Mouse (Mus musculus) frontal cortex, adult 2 months (tissue): ENCODE results near the gene Slain2. TPM values are rescaled to one million over a fixed set of nuclear protein-coding genes. Genes with fewer than 3 reads are reported as not detected.
A peak's percentile ranks its signal among the peaks of the same experiment; 100 is the strongest.
"Not testable (repeated sequence)": the region's sequence is repeated elsewhere in the genome, so short reads cannot be mapped to it uniquely, and the experiment has no call there.

Source experiments
- DNase-seq, 2 experiments: peaks; one replicate each; pipeline ENCODE4 v3.0.0; 2022; ENCODE audit warnings: low spot score in 1 of 2; ENCODE audit errors: extremely low spot score in 1 of 2
- polyA plus RNA-seq: library from polyadenylated mRNA; depleted of rRNA; stranded (reverse); fragments of >200 nt; gene quantifications from 2 replicates; pipeline ENCODE4 v1.2.3, GENCODE M21; 2012

Slain2 gene
- polyA plus RNA-seq, 1 experiment, result 15.4 TPM

DNA sequence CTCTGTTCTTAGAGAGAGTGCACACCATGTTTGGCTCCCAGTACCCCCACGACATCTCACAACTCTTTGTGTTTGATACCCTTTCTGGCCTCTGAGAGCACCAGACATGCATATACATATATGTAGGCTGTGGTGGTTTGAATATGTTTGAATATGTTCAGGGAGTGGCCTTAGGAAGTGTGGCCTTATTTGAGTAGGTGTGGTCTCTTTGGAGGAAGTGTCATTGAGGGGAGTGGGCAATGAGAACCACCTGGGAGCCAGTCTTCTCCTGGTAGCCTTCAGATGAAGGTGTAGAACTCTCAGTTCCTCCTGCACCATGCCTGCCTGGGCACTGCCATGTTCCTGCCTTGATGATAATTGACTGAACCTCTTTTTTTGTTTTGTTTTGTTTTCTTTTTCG lies 25.2 kb downstream of the Slain2 start:
- no peak for DNase-seq

DNA sequence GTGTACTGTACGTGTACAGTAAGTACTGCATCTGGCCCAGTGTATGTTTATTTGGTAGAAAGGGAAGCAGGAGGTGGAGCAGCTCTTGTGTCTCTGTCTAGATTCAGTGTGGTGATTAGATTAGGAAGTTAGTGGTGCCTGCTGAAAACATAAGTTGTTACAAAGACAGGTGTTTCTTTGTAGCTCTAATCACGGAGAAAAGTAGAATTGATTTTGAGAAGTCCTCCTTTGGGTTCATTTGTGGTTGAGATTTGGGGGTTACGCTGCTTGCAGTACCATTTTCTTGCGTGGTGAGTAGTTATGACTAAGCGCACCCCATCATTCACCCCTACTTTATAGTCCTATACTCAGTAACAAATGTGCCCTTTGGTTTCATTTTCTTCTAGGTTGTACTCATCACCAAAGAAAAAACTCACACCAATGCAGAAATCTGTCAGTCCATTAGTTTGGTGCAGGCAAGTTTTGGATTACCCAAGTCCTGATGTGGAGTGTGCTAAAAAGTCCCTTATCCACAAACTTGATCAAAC lies 26.9 kb downstream of the Slain2 start:
- no peak for DNase-seq

DNA sequence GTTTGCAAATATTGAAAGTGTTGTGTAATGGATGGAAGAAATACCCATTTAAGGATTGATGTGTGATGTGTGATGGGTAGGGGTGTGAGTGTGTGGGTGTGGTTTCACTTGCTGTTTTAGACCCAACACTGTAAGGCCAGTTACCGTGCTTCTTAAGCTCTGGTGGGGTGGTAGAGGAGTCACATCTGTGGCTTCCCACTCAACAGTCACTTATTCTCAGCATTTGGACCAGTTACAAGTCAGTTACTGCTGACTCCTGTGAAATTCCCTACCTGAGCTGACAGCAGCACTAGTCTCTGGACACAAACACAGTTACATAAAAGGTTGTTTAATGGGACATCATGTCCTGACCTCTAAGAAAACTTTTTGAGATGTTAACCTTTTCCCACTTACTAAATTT lies 34.0 kb downstream of the Slain2 start:
- peak in 1 of 2 experiments; percentile 21 for DNase-seq

DNA sequence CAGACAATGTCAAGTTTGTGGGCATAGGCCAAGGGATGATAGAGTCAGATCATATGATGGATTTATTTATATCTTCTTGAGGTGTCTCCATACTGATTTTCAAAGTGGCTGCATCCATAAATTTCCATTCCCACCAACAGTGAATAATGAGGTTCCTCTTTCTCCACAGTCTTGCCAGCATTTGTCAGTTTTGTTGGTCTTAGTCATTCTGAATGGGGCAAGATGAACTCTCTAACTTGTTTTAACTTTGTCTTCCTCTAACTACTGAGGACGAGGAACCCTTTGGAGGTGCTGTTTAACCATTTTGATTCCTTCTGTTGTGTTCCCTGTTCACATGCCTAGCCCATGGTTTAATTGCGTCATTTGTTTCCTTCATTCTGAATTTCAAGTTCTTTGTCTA lies 36.1 kb downstream of the Slain2 start:
- DNase-seq, result no peak

DNA sequence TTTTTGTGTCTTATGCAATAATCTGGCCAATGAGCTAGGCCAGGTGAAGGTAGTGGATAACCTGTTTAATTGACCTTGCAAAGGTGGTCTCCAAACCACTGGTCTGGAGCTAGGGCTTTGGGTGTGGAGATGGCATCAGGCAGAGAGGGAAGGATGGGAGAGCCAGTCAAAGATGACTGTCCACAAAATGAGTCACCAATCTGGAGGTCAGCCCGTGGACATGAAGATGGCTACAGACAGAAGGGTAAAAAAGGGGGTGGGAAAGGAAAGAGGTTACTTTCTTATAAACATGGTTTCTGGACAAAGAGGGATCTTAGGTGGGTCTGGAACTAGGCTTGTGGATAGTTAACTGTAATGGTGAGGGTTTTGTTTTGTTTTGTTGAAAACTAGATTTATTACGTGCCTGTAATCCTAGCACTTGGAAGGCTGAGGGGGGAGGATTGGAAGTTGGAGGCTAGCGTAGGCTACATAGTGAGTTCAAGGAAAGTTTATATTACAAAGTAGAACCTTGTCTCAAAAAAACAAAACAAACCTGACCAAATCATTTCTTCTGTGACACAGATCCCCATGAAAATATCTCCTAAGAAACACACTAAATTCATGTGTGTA lies 40.0 kb downstream of the Slain2 start:
- DNase-seq, result no peak

DNA sequence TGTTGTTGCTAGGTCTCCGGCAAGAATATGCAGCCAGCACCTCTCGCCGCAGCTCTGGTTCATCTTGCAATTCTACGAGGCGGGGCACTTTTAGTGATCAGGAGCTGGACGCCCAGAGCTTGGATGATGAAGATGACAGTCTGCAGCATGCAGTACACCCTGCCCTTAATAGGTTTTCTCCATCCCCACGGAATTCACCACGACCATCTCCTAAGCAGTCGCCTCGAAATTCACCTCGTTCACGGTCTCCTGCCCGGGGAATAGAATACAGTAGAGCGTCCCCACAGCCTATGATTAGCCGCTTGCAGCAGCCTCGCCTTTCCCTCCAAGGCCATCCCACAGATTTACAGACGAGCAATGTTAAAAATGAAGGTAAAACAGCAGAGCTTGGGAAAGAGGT lies 43.2 kb downstream of the Slain2 start:
- no peak for DNase-seq

DNA sequence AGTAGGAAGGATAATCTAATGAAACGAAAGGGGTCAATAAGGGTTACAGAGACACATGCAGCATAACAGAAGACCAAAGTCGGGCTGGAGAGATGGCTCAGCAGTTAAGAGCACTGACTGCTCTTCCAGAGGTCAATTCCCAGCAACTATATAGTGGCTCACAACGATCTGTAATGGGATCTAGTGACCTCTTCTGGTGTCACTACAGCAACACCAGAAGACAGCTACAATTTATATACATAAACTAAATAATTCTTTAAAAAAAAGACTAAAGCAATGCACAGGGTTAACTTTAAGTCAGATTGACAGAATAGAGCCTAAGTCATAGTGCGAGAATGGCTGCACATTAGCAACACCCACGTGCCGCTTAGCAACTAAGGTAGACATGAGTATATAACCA lies 46.0 kb downstream of the Slain2 start:
- DNase-seq, result no peak

DNA sequence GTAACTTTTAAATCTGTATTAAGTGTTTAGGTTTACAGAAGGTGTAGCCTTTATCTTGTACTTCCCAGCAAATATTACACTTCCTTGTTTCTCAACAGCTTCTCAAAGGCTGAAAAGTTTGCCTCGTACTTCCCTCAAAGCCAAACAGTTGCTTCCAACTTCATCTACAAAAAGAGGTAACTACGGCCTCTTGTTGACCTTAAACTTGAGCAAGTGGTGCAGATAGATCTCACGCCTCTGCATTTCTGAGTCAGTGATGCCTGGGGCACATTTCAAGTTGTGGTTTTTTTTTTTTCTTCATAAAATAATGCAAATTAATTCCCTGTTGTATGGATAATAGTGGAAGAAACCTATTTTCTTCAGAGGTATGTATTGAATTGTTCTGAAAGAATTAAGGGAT lies 51.6 kb downstream of the Slain2 start:
- DNase-seq, result no peak

DNA sequence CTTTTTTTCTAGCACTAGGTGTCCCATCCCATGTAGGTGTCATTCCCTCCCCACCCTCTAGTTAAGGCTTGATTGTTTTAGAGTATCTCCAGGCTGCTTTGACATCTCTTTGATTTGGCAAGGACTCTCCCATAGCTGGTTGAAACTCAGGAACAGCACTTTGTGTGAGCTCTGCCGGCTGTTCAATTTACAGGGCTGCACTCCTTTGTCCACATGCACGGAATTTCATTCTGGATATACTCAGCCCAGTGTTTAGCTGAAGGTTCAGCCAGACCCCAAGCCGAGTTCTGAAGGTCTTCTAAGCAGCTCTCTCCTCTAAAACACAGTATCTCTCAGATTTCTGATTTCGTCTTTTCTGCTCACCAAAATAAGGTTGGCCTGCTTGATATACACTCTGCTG lies 58.3 kb downstream of the Slain2 start:
- DNase-seq, result no peak

DNA sequence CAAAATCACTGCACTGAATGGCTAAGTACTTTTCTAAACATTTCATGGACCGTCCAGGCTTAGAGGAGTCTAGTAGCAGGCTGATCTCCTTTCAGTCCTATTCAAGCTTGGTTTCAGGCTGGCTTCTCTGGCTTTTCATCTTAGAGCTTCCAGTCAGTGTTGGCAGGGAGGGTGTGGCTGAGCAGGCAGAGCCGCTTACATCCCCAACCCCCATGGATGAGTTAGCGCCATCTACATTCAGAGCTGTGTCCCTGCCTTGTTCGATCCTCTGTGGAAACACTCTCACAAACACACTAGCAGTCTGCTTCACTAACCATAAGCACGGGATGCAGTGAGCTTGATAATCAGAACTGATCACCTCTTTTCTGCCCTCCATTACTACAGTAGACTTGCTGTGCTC lies 58.8 kb downstream of the Slain2 start:
- DNase-seq, result peak in 1 of 2 experiments; percentile 13

DNA sequence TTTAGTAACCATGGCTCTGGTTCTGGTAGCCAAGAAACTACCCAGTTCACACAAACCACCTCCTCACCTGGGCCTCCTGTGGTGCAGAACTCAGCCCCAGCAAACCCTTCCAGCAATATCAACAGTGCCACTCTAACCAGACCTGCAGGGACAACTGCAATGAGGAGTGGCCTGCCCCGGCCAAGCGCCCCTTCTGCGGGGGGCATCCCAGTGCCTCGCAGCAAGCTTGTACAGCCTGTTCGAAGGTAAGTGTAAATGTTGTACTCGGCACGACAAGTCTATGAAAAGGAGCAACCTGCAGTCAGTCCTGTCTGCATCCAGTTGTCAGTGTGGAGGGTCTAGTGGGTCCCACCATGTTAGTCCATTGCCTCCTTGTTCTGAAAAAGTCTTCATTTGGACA lies 60.5 kb downstream of the Slain2 start, which contains the start of gene Gm10135:
TSS of gene Gm10135 (minus strand) at position 101 of the 400 bp plus-strand sequence.
- DNase-seq, result no peak

DNA sequence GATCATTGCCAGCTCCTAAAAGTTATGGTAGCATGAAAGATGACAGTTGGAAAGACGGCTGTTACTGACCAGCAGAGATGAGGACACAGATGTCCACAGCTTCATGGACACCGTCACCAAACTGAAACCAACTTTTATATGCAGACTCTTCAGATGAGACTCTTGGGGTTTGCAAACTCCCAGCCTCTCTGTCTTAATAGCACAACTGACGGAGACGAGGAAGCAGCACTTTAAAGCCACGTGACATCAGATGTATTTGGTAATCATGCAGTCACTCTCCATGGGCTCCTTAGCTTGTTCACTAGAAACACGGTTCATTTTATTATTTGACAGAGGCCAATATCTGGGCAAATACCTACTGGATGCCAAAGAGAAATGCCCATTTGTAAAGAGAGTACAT lies 61.9 kb downstream of the Slain2 start:
- DNase-seq, result no peak

DNA sequence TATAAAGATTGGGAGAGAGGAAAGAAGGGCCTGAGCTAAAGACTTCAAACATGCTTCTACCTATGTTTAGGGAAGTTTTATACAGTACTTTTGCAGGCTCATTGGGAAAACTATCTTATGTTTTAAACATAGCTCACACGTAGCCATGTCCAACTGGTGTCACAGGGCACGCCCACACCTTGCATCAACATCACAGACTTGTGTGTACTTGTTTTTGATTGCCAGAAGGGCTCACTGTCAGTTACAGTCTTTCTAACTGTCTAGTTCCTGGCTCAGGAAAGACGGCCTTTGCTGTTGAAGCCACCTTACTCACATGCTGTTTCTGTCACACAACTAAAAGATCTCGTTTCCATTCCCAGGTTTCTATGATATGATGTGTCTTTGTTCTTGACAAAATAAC lies 62.4 kb downstream of the Slain2 start:
- DNase-seq, result no peak

DNA sequence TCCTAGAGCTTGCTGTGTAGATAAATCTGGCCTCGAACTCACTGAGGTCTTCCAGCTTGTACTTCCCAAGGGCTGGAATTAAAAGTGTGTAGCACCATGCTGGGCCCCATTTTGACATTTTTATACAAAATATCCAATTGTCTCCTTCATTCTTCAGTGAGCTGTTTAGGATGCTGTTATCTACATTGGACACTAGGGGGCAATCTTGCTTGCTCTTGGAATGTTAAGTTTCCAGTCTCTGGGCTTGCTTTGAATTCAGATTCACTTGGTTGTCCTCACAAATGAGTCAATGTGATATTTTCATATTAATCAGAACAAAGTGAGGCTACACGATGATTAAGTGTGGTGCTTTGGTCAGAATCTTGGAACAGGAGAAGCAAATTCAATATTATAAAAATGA lies 70.0 kb downstream of the Slain2 start:
- peak in 1 of 2 experiments; percentile 74 for DNase-seq

DNA sequence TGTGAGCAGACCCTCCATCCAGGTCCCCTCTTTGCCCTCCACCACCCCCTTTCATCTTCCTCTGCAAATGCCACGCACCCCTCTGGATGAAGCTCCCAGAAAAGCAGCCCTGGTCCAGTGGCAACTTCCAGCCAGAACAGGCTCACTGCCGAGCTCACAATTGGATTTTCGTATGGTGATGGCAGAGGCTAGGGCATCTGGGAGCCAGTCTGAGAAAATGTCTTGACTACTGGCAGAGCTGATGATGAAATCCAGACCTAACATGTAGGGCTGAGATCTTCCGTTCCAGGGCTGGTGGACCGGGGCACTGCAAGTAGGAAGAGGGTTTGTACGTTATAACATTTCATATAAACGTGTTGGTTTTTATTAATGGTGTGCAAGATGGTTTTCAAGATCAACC lies 73.7 kb downstream of the Slain2 start:
- DNase-seq, result no peak

DNA sequence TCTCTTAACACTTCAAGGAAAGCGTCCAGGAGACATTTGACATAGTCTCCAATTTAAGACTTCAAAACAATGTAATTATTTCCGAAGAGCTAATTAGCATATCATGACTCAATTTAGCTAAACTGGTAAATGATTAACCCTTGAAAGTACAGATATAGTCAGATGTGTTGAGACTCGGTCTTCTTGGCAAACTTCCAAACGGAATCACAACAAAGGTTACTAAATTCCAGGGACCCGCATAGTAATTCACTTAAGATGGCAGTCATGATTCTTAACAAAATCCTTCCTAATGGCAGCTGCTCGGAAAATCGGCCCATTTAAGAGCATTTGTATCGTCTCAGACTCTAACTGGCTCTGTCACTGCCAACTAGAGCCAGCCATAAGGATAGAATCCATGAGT lies 75.7 kb downstream of the Slain2 start:
- no peak for DNase-seq

DNA sequence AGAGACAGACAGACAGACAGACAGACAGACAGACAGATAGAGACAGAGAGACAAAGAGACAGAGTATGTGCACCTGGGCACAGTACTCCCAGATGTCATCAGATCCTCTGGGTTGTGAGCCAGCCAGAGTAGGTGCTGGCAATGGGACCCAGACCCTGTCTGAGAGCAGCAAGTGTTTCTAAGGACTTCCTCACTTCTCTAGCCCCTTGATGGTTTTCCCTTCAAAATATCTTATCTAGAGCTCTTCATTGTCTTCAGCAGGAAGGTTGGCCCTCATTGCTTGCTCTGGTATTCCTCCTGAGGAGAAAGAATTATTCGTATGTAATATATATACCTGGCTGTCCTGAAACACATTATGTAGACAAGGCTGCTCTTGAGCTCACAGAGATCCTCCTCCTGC lies 78.4 kb downstream of the Slain2 start:
- DNase-seq, result no peak

DNA sequence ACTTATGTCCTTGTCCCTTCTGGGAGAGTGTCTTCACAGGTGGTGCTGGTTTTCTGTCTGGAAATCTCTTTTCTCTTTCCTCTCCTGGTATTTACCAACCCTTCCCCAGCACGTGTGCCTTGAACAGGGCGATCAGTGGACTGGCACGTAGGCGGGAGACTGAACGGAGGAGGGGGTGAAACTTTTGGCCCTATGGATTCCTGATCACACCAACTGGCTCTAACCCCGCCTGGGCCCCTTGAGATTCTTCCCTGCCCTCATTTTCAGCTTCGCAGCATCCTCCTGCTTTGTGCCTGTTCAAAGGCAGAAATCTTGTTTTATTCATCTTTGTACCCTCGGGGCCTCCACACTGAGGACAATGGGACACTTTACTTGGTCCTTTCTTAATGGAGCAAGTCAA lies 80.3 kb downstream of the Slain2 start:
- no peak for DNase-seq

DNA sequence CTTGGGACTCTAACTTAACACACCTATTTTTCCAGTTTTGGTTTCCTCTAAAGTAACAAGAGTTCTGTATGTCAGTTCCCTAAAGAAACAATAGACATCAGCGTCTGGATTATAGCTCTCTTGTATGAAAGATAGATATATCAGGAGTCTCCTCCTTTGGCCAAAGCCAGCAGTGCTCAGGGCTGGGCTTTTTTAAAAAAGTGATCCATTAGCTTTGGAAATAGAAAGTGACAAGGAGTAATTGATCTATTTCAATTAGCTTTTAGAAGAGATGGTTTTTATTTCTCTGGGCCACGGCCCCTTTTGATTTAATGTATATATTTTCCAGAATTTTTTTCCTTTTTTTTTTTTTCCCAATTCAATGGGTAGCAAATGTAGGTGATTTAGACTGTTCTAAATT lies 80.8 kb downstream of the Slain2 start:
- no peak for DNase-seq

DNA sequence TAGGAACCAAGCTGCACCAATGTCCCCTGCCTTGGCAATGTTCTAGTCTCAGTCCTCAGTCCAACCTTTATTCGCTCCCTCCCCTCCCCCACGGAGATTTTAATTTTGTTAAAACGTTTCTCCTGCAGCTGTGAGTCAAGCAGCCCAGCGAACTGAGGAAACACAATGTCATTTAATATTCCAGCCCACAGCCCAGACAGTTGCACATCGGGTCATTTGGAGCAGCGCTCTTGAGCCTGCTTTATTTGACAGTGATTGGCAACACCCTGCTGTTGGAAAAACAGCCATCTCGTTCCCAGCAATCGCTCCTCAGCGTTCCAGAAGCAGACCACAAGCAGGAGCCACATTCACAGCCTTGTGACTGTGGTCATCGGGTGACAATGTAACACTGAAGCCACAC lies 81.3 kb downstream of the Slain2 start:
- DNase-seq, result no peak

DNA sequence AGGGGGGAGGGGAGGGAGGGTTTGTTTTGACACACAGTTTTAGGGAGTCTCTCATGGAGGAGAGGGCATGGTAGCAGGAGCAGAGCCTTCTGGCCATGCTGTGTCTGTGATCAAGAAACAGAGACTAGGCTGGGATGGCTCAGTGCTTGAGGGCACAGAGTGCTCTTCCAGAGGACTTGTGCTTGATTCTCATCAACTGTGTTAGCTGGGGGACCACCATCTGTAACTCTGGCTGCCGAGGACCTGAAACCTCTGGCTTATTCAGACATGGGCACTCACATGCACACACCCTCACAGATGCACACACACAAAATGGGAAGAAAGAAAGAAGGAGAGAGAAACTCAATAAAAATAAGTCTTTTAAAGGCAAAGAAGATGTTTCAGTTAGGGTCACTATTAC lies 84.4 kb downstream of the Slain2 start:
- not testable (repeated sequence) for DNase-seq

DNA sequence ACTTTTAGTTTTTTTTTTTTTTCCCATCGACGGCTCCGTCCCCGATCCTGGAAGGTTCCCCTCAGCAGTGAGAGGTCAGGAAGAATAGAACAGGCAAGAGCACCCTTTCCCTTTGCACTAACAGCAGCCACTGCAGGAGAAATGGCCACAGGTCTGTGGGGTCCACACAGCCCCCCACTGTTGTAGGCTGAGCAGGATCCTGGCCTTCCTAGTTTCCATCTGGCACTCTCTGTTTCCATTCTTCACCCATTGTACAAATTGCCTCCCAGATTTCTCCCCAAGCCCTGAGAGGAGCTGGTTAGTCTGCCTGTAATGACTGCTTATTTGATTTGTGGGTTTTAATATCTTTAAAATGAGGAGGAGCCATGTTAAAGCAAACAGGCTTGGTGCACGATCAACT lies 89.9 kb downstream of the Slain2 start:
- DNase-seq, result no peak
